Mouse (Mus musculus) frontal cortex, adult 2 months (tissue): ENCODE data around the gene Gli2. TPM values are rescaled to one million over a fixed set of nuclear protein-coding genes. Genes with fewer than 3 reads are reported as not detected.
A peak's percentile ranks its signal among the peaks of the same experiment; 100 is the strongest.

Experiments used
- DNase-seq, 2 experiments: peaks; one replicate each; pipeline ENCODE4 v3.0.0; 2022; ENCODE audit warnings: low spot score in 1 of 2; ENCODE audit errors: extremely low spot score in 1 of 2
- polyA plus RNA-seq: library from polyadenylated mRNA; depleted of rRNA; stranded (reverse); fragments of >200 nt; gene quantifications from 2 replicates; pipeline ENCODE4 v1.2.3, GENCODE M21; 2012

The Gli2 gene
- polyA plus RNA-seq, 1 experiment, result 2.2 TPM

- no peak for DNase-seq
Observed at GRCm38 (mm10) chr1:118822258-118822657, 231.2 kb downstream of the Gli2 start.

GRCm38 (mm10) chr1:118815015-118815414 is 238.4 kb downstream of the Gli2 start:
- DNase-seq, result no peak

- DNase-seq, result peak; percentile 59 to 72
Observed at GRCm38 (mm10) chr1:118810336-118810735, 243.1 kb downstream of the Gli2 start.

GRCm38 (mm10) chr1:118806727-118807126 is 246.7 kb downstream of the Gli2 start:
- no peak for DNase-seq

- DNase-seq, result peak; percentile 27 to 59
Observed at GRCm38 (mm10) chr1:118802166-118802565, 251.3 kb downstream of the Gli2 start.

- DNase-seq, result no peak
Observed at GRCm38 (mm10) chr1:118799322-118800116, 253.9 kb downstream of the Gli2 start.

- DNase-seq, result no peak
Observed at GRCm38 (mm10) chr1:118795415-118796167, 257.8 kb downstream of the Gli2 start.

- DNase-seq, result no peak
Observed at GRCm38 (mm10) chr1:118789871-118790270, 263.5 kb downstream of the Gli2 start.

- DNase-seq, result no peak
Observed at GRCm38 (mm10) chr1:118789468-118789867, 264.0 kb downstream of the Gli2 start.

GRCm38 (mm10) chr1:118788813-118789212 is 264.6 kb downstream of the Gli2 start:
- DNase-seq, result no peak

GRCm38 (mm10) chr1:118787486-118787885 is 265.9 kb downstream of the Gli2 start:
- no peak for DNase-seq
